Mouse (Mus musculus): Measurements from ENCODE around the gene Cecr2.

DNA sequence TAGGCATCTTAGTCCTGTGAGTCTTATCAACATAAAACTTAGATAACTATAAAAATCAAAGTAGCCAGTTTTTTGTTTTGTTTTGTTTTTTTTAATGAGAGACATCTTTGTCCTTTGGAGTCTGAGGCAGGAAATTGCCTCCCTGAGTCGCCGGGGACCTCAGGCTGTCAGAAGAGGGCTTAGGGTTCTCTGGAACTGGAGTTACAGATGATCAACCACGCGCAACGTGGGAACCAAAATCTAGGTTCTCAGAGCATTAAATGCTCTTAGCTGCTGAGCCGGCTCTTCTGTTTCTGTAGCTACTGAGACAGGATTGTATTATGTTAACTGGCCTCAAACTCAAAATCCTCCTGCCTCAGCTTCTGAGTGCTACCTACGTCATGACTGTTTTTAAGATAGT lies 22.4 kb upstream of the Cecr2 start:
- TF ChIP-seq POLR2A (IDR thresholded peaks at IDR 0.05; ENCODE audit: extremely low read depth, insufficient read depth, low read length), result no peak
- TF ChIP-seq CTCF (IDR thresholded peaks at IDR 0.05; ENCODE audit: low read depth, low read length), result no peak
